Mouse (Mus musculus) stomach, postnatal 0 days (tissue): Measurements from ENCODE around the gene Myadm.

Experiments
- CTCF ChIP-seq: IDR thresholded peaks from 2 replicates; pipeline ENCODE4 v1.5.1; 2016; ENCODE audit warnings: antibody characterized with exemption, low read depth, mild to moderate bottlenecking, moderate library complexity
- EP300 ChIP-seq: optimal IDR thresholded peaks from 2 replicates; pipeline ENCODE3; 2016; ENCODE audit warnings: antibody characterized with exemption

DNA sequence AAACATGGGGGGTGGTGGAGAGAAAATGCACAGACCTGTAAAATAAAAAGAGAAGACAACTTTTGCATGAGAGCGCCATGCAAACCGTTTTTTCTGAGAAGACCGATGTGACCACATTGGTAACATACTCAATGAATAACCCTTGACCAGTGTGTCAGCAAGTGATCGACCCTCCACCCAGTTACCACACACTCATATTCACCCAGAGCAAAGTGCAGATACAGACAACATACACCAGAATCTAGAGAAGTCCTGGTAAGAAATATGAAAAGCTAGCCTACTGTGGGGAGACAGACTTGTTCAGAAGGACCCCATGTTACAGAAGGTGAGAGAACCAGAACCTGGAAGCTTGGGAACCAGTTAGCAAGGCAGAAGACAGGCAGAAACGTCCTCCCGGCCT is 42.3 kb downstream of the Myadm start:
- TF ChIP-seq CTCF, result no peak
- TF ChIP-seq EP300, result no peak
